Mouse (Mus musculus) liver, embryonic 14.5 days (tissue): ENCODE measurements around the gene BC107364. TPM values are rescaled to one million over a fixed set of nuclear protein-coding genes. Genes with fewer than 3 reads are reported as not detected.
A peak's percentile ranks its signal among the peaks of the same experiment; 100 is the strongest.

Source experiments
- ATAC-seq: fragments of 200-750 bp; cut with Nextera tagmentation; 2 replicates; pipeline ENCODE4 v1.8.0; 2017; ENCODE audit warnings: moderate number of reproducible peaks, mild to moderate bottlenecking, moderate library complexity; ENCODE audit not compliant: insufficient read depth
- DNase-seq, 3 experiments: peaks; one replicate each; pipeline ENCODE4 v3.0.0-alpha.2; 2012 to 2013; ENCODE audit warnings: low read depth in 3 of 3, low spot score in 3 of 3
- H3K27ac ChIP-seq: fragments of 300-500 bp; sonication (generic); 2 replicates; pipeline ENCODE4 v1.5.1; 2014; ENCODE audit warnings: moderate library complexity, mild to moderate bottlenecking, control low read depth, inconsistent platforms
- H3K27me3 ChIP-seq: fragments of 300-500 bp; sonication (generic); 2 replicates; pipeline ENCODE4 v1.6.1; 2014; ENCODE audit warnings: mild to moderate bottlenecking, low read length, moderate library complexity; ENCODE audit not compliant: control insufficient read depth, insufficient read depth
- H3K36me3 ChIP-seq: fragments of 300-500 bp; sonication (generic); replicated peaks from 2 replicates; pipeline ENCODE4 v1.6.1; 2014; ENCODE audit warnings: low read depth; ENCODE audit not compliant: control insufficient read depth, insufficient read depth
- H3K4me1 ChIP-seq, 2 experiments: fragments of 200-500 bp in 1 of 2; fragments of 300-500 bp in 1 of 2; sonication (generic) in 1 of 2; replicated peaks; 2 replicates each; pipeline ENCODE4 v1.6.1; 2012 to 2014; ENCODE audit warnings: antibody characterized with exemption in 1 of 2, inconsistent platforms in 1 of 2, low read length in 1 of 2; ENCODE audit not compliant: control insufficient read depth in 2 of 2, insufficient read depth in 2 of 2
- H3K4me2 ChIP-seq: fragments of 300-500 bp; sonication (generic); 2 replicates; pipeline ENCODE4 v1.6.1; 2014; ENCODE audit warnings: low read depth, mild to moderate bottlenecking, control low read depth, moderate library complexity
- H3K4me3 ChIP-seq, 2 experiments: fragments of 200-500 bp in 1 of 2; fragments of 300-500 bp in 1 of 2; sonication (generic) in 1 of 2; 2 replicates each; pipeline ENCODE4 v1.5.1; 2012 to 2014; ENCODE audit warnings: low read depth in 2 of 2, low read length in 2 of 2, mild to moderate bottlenecking in 2 of 2, control low read depth in 1 of 2, inconsistent platforms in 1 of 2, moderate library complexity in 1 of 2; ENCODE audit not compliant: insufficient read depth in 1 of 2
- H3K9ac ChIP-seq: fragments of 300-500 bp; sonication (generic); replicated peaks from 2 replicates; pipeline ENCODE4 v1.6.1; 2014; ENCODE audit warnings: mild to moderate bottlenecking, control low read depth, moderate library complexity
- H3K9me3 ChIP-seq: fragments of 300-500 bp; sonication (generic); 2 replicates; pipeline ENCODE4 v1.6.1; 2016; ENCODE audit warnings: low read length, mixed read lengths; ENCODE audit not compliant: control insufficient read depth
- CTCF ChIP-seq: IDR thresholded peaks from 2 replicates; pipeline ENCODE4 v1.5.1; 2016; ENCODE audit warnings: antibody characterized with exemption, low read depth, control low read depth
- EP300 ChIP-seq: IDR thresholded peaks from 2 replicates; pipeline ENCODE4 v1.6.1; 2016; ENCODE audit warnings: antibody characterized with exemption, low read depth
- WGBS: fragments of 180-500 bp; shearing (Covaris S2); extraction: QIAGEN DNeasy Blood & Tissue Kit; methylation state at CpG from one replicate; pipeline ENCODE4 v1.1.7; 2014; ENCODE audit not compliant: insufficient replicate concordance; 5-methylcytosine and 5-hydroxymethylcytosine counted together
- polyA plus RNA-seq, 2 experiments: library from polyadenylated mRNA; depleted of rRNA in 1 of 2; stranded (reverse) in 1 of 2; unstranded in 1 of 2; fragments of >200 nt; fragmentation: Nextera tagmentation in 1 of 2; extraction: Ambion mirVana in 1 of 2; gene quantifications; 2 replicates each; pipeline versions ENCODE4 v1.2.1 to v1.2.3; 2012 to 2014

BC107364 gene
- polyA plus RNA-seq, 2 experiments = not detected

GRCm38 (mm10) chr3:96445436-96445835 lies 6.7 kb downstream of the BC107364 start:
- peaks cover 37% of the 10 kb centered on the region for H3K27me3 ChIP-seq
- H3K9me3 ChIP-seq = no peaks in the 10 kb centered on the region
- DNase-seq (no peak), ATAC-seq (no peak)
- 39% methylated on average over 4 of the region's 4 CpGs for WGBS
- no peaks in the 10 kb centered on the region for H3K4me1 ChIP-seq
- no peak for TF ChIP-seq EP300
- TF ChIP-seq CTCF = no peak
- H3K27ac ChIP-seq = no peak overlapping the region
- H3K4me2 ChIP-seq = no peak overlapping the region
- no peak overlapping the region for H3K4me3 ChIP-seq
- H3K9ac ChIP-seq = no peak overlapping the region
- H3K36me3 ChIP-seq = no peaks in the 10 kb centered on the region

GRCm38 (mm10) chr3:96440578-96440977 lies 11.5 kb downstream of the BC107364 start:
- DNase-seq (peak in 2 of 3 experiments; percentile 67 to 69), ATAC-seq (no peak)
- H3K4me3 ChIP-seq = peak overlapping the region; percentile 8 to 46; a peak in 3 of 4 replicates
- peak overlapping the region; percentile 45 for H3K4me2 ChIP-seq
- H3K9me3 ChIP-seq = no peaks in the 10 kb centered on the region
- H3K36me3 ChIP-seq = no peaks in the 10 kb centered on the region
- peaks cover 8 to 12% of the 10 kb centered on the region in 2 experiments for H3K4me1 ChIP-seq
- TF ChIP-seq CTCF = peak; percentile 97
- no peak for TF ChIP-seq EP300
- H3K9ac ChIP-seq = no peak overlapping the region
- under 1% methylated on average over 13 of the region's 13 CpGs for WGBS
- no peak overlapping the region for H3K27ac ChIP-seq
- H3K27me3 ChIP-seq = peaks cover 66% of the 10 kb centered on the region

- peaks cover 15 to 25% of the 10 kb centered on the region in 2 experiments for H3K4me1 ChIP-seq
- no peaks in the 10 kb centered on the region for H3K36me3 ChIP-seq
- TF ChIP-seq EP300 (no peak), CTCF (no peak)
- WGBS = under 1% methylated on average over 26 of the region's 26 CpGs
- DNase-seq (peak in 1 of 3 experiments; percentile 60), ATAC-seq (peak; percentile 87)
- no peaks in the 10 kb centered on the region for H3K9me3 ChIP-seq
- peak overlapping the region; percentile 33 for H3K9ac ChIP-seq
- H3K27me3 ChIP-seq = peaks cover 36% of the 10 kb centered on the region
- H3K27ac ChIP-seq = no peak overlapping the region
- H3K4me2 ChIP-seq = peak overlapping the region; percentile 71
- peak overlapping the region; percentile 37 to 50 for H3K4me3 ChIP-seq
Measured at GRCm38 (mm10) chr3:96435557-96436091, 16.5 kb downstream of the BC107364 start.

- H3K4me3 ChIP-seq = no peak overlapping the region
- ATAC-seq (no peak), DNase-seq (no peak)
- H3K4me1 ChIP-seq = peaks cover 45 to 56% of the 10 kb centered on the region in 2 experiments
- TF ChIP-seq CTCF (no peak), EP300 (no peak)
- WGBS = 49% methylated on average over 3 of the region's 3 CpGs
- no peak overlapping the region for H3K27ac ChIP-seq
- no peaks in the 10 kb centered on the region for H3K9me3 ChIP-seq
- H3K27me3 ChIP-seq = peaks cover 10% of the 10 kb centered on the region
- no peaks in the 10 kb centered on the region for H3K36me3 ChIP-seq
- peak overlapping the region; percentile 13; the same call in 1 of the 2 replicates for H3K9ac ChIP-seq
- H3K4me2 ChIP-seq = no peak overlapping the region
Measured at GRCm38 (mm10) chr3:96432207-96432606, 19.9 kb downstream of the BC107364 start.

GRCm38 (mm10) chr3:96429819-96430132 lies 22.3 kb downstream of the BC107364 start:
- Histone ChIP-seq H3K4me3 (no peak overlapping the region), H3K4me2 (peak overlapping the region; percentile 72), H3K4me1 (peaks cover 41 to 46% of the 10 kb centered on the region in 2 experiments), H3K36me3 (no peaks in the 10 kb centered on the region), H3K27me3 (no peaks in the 10 kb centered on the region), H3K9ac (peak overlapping the region; percentile 64), H3K9me3 (no peaks in the 10 kb centered on the region), H3K27ac (peak overlapping the region; percentile 98)
- 22% methylated on average over 4 of the region's 4 CpGs for WGBS
- no peak for TF ChIP-seq CTCF
- no peak for TF ChIP-seq EP300
- DNase-seq (no peak), ATAC-seq (no peak)
